Mouse (Mus musculus): ENCODE measurements around the gene Cdk13.

The Cdk13 gene

GRCm38 (mm10) chr13:17804909-17805613 is at the start of gene Cdk13:
Cdk13 (minus strand) TSS chr13:17805097.
- DNase-seq, result peak; percentile 98

DNA sequence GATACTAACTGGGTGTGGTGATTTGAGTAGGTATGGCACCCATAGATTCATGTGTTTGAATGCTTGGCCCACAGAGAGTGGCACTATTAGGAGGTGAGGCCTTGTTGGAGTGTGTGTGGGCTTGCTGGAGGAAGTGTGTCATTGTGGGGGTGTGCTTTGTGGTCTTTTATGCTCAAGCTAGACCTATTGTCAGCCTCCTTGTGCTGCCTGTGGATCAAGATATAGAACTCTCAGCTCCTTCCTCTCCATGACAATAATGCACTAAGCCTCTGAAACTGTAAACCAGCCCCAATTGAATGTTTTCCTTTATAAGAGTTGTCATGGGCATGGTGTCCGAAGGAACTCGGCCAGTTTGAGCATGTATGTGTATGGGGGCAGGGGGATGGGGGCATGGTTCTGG is 38.4 kb upstream of the Cdk13 start:
- no peak for DNase-seq

DNA sequence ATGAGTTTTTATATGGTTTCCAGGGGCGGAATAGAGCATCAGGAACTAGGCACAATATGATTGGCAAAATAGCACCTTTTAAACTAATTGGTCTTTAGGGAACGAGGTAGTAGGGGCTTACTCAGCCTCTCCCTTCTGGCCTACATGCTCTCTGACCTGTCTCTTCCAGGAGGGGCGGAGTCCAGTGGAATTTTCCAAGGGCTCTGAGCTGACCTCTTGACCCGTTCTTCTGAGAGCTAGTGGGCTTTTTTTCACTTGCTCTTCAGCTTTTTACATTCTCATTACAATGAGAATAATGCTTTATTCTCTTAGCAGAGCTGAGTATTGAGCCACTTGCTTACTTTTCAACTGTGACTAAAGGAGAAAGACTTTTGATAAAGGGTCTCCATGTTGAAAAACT is 37.9 kb upstream of the Cdk13 start:
- DNase-seq, result no peak

DNA sequence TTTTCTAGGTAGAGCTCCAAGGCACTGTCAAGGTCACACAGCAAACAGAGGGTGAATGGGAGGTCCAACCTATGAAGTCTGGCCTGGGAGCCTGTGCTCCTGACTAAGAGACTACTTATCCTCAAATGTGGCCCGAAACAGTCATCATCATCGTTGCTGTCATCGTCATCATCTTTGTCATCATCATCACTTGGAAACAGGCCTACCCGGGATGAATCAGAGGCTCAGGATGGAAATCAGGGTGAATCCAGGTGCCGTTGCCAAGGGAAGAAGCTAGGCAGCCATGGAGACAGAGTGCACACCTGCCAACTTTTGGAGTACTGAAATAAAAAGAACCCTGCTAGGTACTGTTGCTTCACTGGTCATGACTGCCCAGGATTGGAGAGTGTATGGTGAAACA is 34.2 kb upstream of the Cdk13 start:
- DNase-seq, result no peak

DNA sequence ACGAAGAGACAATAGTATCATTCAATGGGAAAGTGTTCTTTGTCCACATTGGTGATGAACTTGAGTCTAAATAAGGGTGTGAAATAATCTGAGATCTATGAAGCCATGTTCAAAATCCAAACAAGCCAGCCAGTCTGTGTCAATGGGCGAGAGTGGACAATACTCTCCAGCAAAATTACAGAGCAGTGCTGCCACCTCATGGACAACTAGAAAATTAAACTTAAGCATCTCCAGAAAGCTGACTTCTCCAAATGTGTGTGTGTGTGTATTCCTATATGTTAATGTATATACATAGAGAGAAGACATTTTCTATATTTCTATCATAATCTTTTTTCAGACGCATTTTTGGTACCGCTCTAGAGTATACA is 33.6 kb upstream of the Cdk13 start:
- peak; percentile 59 for DNase-seq

- peak; percentile 23 for DNase-seq
Measured at GRCm38 (mm10) chr13:17837610-17838483, 33.0 kb upstream of the Cdk13 start.

- DNase-seq, result no peak
Measured at GRCm38 (mm10) chr13:17836808-17837207, 31.9 kb upstream of the Cdk13 start.

GRCm38 (mm10) chr13:17832940-17833339 is 28.0 kb upstream of the Cdk13 start:
- no peak for DNase-seq

DNA sequence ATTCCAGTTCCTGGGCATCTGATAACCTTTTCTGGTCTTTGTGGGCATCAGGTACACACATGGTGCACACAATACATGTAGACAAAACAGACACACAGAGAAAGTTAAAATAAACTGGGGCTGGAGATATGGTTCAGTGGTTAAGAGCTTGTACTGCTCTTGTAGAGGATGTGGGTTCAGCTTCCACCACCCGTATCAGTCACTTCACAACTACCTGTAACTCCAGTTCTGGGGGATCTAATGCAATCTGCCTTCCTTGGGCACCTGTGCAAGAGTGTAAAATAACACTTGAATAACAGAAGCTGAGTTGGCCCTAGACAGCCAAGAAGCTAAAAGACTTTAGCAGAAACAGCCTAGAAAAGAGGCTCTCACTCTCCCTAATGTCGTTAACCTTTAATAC is 12.3 kb upstream of the Cdk13 start:
- DNase-seq, result no peak

GRCm38 (mm10) chr13:17805614-17805975 is 698 bp upstream of the Cdk13 start:
- DNase-seq, result no peak

DNA sequence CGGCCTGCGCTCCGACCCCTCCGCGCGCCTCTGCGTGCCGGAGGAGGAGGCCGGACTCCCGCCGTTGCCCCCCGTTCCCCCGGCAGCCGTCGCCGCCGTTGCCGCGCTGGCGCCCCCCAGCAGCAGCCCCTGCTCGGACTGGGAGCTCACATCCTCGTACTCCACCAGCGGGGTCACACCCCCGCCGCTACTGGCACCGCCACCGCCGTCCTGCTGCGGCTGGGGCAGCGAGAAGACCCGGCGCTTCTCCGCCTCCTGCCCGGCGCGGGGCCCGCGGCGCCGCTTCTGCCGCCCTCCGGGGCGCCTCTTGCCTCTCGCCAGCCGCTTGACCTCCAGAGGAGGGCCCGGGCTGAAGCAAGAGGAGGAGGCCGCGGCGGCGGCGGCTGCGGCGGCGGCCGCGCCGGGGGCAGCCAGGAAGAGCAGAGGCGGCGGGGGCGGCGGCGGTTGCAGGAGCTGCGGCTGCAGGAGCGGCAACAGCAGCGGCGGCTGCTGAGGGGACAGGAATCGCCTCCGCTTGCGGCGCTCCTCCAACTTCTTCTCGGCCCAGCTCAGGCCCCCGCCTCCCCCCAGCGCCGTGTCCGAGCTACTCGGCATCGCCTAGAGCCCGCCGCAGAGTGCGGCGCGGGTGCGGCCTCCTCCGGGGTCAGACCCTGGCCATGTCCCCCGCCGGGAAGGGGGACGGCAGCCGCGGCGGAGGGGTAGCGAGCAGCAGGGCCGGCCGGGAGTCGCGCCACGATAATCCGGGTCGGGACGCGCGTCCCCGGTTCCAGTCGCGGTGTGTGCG is 647 bp downstream of the Cdk13 start:
- peak; percentile 52 for DNase-seq

- DNase-seq, result peak; percentile 63
Measured at GRCm38 (mm10) chr13:17803331-17804057, 1.4 kb downstream of the Cdk13 start.

GRCm38 (mm10) chr13:17802880-17803279 is 2.0 kb downstream of the Cdk13 start:
- no peak for DNase-seq

DNA sequence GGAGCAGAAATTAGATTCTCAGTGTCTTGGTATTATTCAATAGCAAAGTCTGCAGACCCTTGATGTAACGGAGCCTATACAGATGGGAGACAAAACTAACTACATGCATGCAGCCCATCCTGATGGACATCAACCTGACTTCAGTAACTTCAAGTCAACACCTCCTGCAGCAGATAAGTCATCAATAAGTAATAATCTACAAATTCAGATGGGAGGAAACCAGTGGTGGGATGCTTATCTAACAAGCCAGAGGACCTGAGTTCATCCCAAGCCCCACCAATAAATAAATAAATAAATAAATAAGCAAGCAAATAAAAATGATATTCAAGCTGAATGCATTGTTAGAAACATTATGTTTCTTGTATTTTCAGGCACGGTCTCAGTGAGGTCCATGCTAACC is 5.2 kb downstream of the Cdk13 start:
- no peak for DNase-seq

DNA sequence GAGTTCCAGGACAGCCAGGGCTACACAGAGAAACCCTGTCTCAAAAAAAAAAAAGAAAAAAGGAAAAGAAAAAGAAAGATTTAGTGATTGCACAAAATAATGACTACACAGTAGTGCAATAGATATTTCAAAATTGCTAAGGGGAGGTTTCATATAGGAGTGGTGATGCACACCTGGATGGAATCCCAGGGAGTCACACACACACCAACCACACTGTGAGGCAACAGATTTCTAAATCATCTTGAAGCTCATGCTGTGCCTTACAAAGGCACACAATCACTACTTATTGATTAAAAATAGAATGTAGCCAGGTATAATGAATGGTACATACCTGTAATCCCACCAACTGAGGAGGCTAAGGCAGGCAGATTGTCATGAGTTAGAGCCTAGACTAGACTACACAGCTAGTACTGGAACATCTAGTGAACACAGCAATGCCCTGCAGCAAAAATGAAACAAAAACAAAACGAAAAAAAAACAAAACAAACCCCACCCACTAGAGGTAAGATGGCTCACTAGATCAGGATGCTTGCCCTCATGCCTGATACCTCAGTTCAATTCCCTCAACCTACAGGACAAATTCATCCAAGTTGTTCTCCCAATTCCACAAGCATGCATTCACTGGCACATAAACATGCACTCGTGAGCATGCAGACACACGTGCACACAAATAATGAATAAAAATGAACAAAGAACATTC is 9.0 kb downstream of the Cdk13 start:
- DNase-seq, result no peak

DNA sequence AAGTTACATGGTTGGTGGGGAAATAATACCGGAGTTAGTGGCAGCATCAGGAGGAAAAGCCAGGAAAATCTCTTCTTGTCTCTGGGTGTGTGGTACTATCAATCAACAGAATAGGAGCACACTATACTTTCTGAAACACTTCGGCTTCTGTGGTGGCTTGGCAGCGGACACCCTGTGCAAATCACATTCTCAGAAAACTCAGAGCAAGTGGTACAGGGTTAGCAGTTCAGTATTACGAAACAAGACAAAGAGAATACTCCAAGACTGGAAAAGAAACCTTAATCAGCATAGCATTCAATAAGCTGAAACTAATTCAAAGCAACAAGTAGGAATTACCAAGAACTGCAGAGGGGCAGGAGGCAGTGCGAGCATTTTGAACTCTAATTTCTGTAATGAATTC is 21.3 kb downstream of the Cdk13 start:
- DNase-seq, result no peak

DNA sequence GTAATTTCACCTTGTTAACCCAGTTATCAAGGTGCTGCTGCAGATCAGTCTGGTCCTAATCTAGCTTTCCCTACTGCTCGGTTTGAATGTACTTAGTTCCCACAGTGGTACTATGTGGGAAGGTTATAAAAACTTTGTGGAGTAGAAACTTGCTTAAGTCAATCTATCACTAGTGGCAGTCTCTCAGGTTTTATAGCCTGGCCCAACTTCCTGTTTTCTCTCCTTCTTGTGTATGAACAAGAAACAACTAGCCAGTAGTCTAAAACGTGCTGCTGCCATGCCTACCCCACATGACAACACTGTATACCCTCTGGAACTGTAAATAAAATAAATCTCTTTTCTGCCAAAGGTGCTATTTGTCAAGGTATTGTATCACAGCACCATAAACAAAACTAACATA is 25.0 kb downstream of the Cdk13 start:
- DNase-seq, result no peak

DNA sequence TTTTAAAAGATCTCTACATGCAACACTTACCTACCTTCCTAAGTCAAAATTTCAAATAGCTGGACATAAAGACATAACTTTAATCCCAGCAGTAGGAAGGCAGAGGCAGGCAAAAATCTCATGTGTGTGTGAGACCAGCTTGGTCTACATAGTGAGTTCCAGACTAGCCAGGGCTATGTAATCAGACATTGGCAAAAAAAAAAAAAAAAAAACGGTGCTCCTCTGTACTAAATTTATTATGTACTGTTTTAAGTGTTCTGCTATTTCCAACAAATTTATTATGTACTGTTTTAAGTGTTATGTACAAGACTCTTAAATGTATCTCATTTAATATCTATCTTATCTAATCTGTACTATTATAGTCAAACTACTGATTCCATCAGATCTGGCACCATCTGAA is 28.6 kb downstream of the Cdk13 start:
- no peak for DNase-seq

DNA sequence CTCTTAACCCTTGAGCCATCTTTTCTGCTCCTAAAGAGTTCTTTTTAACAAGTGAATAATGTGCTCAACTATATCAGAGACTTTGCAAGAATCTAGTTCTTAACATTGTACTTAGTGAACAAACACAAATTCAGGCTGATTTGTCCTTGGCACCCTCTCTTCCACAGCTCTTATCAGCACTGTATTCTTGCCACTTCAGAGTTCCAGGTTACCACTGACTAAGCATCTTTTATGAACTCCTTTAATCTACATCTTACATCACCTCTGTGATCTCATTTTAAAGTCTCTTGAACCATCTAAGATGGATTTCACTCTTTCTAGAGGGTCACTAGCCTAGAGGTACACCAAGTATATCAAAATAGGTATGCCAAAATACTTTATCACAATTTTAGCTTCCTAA is 29.5 kb downstream of the Cdk13 start:
- DNase-seq, result no peak

DNA sequence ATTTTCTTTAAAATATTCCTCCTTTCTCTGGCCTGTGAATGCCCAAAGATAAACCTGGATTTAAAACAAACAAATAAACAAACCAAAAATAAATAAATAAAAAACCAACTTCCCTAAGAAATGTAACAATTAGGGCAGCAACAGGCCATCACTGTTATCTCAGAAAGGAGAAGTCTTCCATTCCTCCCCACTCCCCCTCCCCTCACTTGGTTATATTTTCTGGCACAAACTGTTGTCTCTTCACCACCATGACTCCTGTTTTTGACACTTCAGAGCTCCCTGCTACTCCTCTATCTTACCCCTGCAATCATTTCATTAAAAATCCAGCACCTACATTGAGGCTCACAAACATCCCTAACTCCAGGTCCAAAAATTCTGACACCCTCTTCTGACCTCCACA is 31.8 kb downstream of the Cdk13 start:
- DNase-seq, result no peak

GRCm38 (mm10) chr13:17772574-17772973 is 32.3 kb downstream of the Cdk13 start:
- no peak for DNase-seq

DNA sequence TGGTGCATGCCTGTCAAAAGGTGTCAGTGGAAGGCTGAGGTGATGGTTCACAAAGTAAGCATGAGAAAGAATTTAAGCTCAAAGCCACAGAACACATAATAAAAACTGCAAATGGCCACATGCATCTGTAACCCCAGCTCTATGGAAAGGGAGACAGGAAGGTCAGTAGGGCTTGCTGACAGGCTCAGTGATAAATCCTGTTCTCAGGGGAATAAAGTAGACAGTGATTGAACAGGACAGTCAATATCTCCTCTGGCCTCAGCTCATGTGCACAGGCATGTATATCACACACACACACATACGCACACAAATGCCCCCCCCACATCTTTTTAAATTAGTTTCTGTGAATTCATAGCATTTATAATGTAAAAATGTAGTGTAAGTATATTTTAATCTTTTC is 42.5 kb downstream of the Cdk13 start:
- no peak for DNase-seq
